Mouse (Mus musculus) ES-E14 (cell line): ENCODE results near the gene C2cd4b.

Source experiments
- MAFK ChIP-seq: IDR thresholded peaks from 2 replicates; pipeline ENCODE4 v1.6.1; 2014; ENCODE audit warnings: mild to moderate bottlenecking, low read depth, low read length, inconsistent platforms; ENCODE audit not compliant: insufficient read depth
- ZC3H11A ChIP-seq: IDR thresholded peaks from 2 replicates; pipeline ENCODE4 v1.6.1; 2012; ENCODE audit warnings: low read depth, mild to moderate bottlenecking, inconsistent platforms, low read length, borderline replicate concordance
- ZNF384 ChIP-seq: IDR thresholded peaks from 2 replicates; pipeline ENCODE4 v1.6.1; 2012; ENCODE audit warnings: low read depth, low read length, inconsistent platforms

GRCm38 (mm10) chr9:67763326-67763725 lies 4.1 kb downstream of the C2cd4b start:
- TF ChIP-seq MAFK (no peak), ZC3H11A (no peak), ZNF384 (no peak)
